Mouse (Mus musculus) megakaryocyte, embryonic 14.5 days (primary cell): Measurements from ENCODE around the gene Cstl1.

ENCODE experiments used
- FLI1 ChIP-seq: IDR thresholded peaks from 2 replicates; pipeline ENCODE4 v1.6.1; 2012; ENCODE audit warnings: low read length, inconsistent platforms, mixed read lengths
- GATA1 ChIP-seq: IDR thresholded peaks from 3 replicates; pipeline ENCODE4 v1.6.1; 2012; ENCODE audit warnings: mixed read lengths, low read length, inconsistent platforms, borderline replicate concordance

- TF ChIP-seq GATA1: no peak
- no peak for TF ChIP-seq FLI1
Measured at GRCm38 (mm10) chr2:148789142-148789541, 39.0 kb downstream of the Cstl1 start, which contains the start of gene Cst12.
